Mouse (Mus musculus) induced T-regulatory cell, adult 2 months (primary cell): ENCODE measurements around the gene Gm26657.

Experiments
- DNase-seq: peaks from one replicate; pipeline ENCODE4 v3.0.0-alpha.2; 2012; ENCODE audit warnings: low read depth

Gm26657 gene

GRCm38 (mm10) chr4:56757693-56758092 lies 17.8 kb downstream of the Gm26657 start:
- DNase-seq = no peak

GRCm38 (mm10) chr4:56767861-56768284 lies 28.0 kb downstream of the Gm26657 start:
- DNase-seq = no peak

- DNase-seq = no peak
Observed at GRCm38 (mm10) chr4:56768913-56769312, 29.0 kb downstream of the Gm26657 start.

- no peak for DNase-seq
Observed at GRCm38 (mm10) chr4:56771065-56771464, 31.2 kb downstream of the Gm26657 start.
